Mouse (Mus musculus) intestine, postnatal 0 days (tissue): ENCODE measurements at regions not wholly inside any gene's neighbourhood (a gene's known extent, or its start where the extent isn't known, plus 50 kb on each side); places are given as distances from the start of the nearest gene placed in this dataset.

Experiments used
- ATAC-seq: fragments of 200-750 bp; cut with Nextera tagmentation; 2 replicates; pipeline ENCODE4 v1.8.0; 2017; ENCODE audit warnings: mild to moderate bottlenecking, moderate TSS enrichment, moderate library complexity
- H3K27ac ChIP-seq: fragments of 300-500 bp; sonication (generic); 2 replicates; pipeline ENCODE4 v1.5.1; 2014; ENCODE audit warnings: mild to moderate bottlenecking, low read depth, low read length, moderate library complexity
- H3K27me3 ChIP-seq: fragments of 300-500 bp; sonication (generic); replicated peaks from 2 replicates; pipeline ENCODE4 v1.6.1; 2014; ENCODE audit warnings: low read length, mixed read lengths; ENCODE audit not compliant: control insufficient read depth, insufficient read depth
- H3K36me3 ChIP-seq: fragments of 300-500 bp; sonication (generic); 2 replicates; pipeline ENCODE4 v1.6.1; 2014; ENCODE audit warnings: mild to moderate bottlenecking, moderate library complexity; ENCODE audit not compliant: control insufficient read depth, insufficient read depth
- H3K4me1 ChIP-seq: fragments of 300-500 bp; sonication (generic); replicated peaks from 2 replicates; pipeline ENCODE4 v1.6.1; 2014; ENCODE audit warnings: antibody characterized with exemption, low read length, mixed read lengths; ENCODE audit not compliant: control insufficient read depth, insufficient read depth
- H3K4me2 ChIP-seq: fragments of 300-500 bp; sonication (generic); replicated peaks from 2 replicates; pipeline ENCODE4 v1.6.1; 2014; ENCODE audit warnings: low read depth, mild to moderate bottlenecking, moderate library complexity
- H3K4me3 ChIP-seq: fragments of 300-500 bp; sonication (generic); 2 replicates; pipeline ENCODE4 v1.5.1; 2014; ENCODE audit warnings: low read depth, low read length
- H3K9ac ChIP-seq: fragments of 300-500 bp; sonication (generic); 2 replicates; pipeline ENCODE4 v1.6.1; 2014; ENCODE audit warnings: mild to moderate bottlenecking, low read depth, low read length
- H3K9me3 ChIP-seq: fragments of 300-500 bp; sonication (generic); 2 replicates; pipeline ENCODE4 v1.6.1; 2016; ENCODE audit warnings: mixed run types; ENCODE audit not compliant: control insufficient read depth
- CTCF ChIP-seq: sonication (generic); IDR thresholded peaks from 2 replicates; pipeline ENCODE4 v1.5.1; 2016; ENCODE audit warnings: low read depth, mild to moderate bottlenecking, control low read depth, antibody characterized with exemption, moderate library complexity
- WGBS: fragments of 180-500 bp; shearing (Covaris S2); extraction: QIAGEN DNeasy Blood & Tissue Kit; methylation state at CpG from one replicate; pipeline ENCODE4 v1.1.7; 2014; 5-methylcytosine and 5-hydroxymethylcytosine counted together

DNA sequence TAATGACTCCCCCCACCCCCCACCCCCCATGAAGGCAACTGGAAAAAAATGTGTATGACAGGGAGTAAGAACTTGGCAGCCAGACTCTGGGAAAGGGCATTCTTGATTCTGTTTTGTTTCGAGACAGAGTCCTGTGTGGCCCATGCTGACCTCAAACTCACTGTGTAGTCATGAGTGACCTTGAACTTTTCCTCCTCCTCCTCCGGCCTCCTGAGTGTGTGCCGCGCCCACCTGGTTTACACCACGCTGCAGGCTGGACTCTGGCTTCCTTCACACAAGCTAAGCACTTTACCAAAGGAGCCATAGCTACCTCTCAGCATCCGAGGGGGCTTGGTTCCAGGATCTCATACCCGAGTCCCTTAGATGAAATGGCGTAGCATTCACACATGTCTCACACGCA, 95.9 kb upstream of the 1600014C23Rik start:
- no peak for ATAC-seq
- no peaks in the 10 kb centered on the region for H3K27me3 ChIP-seq
- H3K36me3 ChIP-seq: no peaks in the 10 kb centered on the region
- H3K9me3 ChIP-seq: no peaks in the 10 kb centered on the region
- no peaks in the 10 kb centered on the region for H3K4me1 ChIP-seq
- H3K4me2 ChIP-seq: no peak overlapping the region
- WGBS: 52% methylated on average over 9 of the region's 9 CpGs
- no peak overlapping the region for H3K9ac ChIP-seq
- no peak for TF ChIP-seq CTCF
- no peak overlapping the region for H3K4me3 ChIP-seq
- H3K27ac ChIP-seq: no peak overlapping the region

- no peak overlapping the region for H3K4me2 ChIP-seq
- WGBS: 62% methylated on average over 11 of the region's 11 CpGs
- no peaks in the 10 kb centered on the region for H3K4me1 ChIP-seq
- no peaks in the 10 kb centered on the region for H3K36me3 ChIP-seq
- no peak for ATAC-seq
- no peak overlapping the region for H3K4me3 ChIP-seq
- H3K27ac ChIP-seq: no peak overlapping the region
- no peaks in the 10 kb centered on the region for H3K27me3 ChIP-seq
- H3K9ac ChIP-seq: no peak overlapping the region
- H3K9me3 ChIP-seq: no peaks in the 10 kb centered on the region
- no peak for TF ChIP-seq CTCF
Measured at GRCm38 (mm10) chr17:45828843-45829242, 95.2 kb upstream of the 1600014C23Rik start.

DNA sequence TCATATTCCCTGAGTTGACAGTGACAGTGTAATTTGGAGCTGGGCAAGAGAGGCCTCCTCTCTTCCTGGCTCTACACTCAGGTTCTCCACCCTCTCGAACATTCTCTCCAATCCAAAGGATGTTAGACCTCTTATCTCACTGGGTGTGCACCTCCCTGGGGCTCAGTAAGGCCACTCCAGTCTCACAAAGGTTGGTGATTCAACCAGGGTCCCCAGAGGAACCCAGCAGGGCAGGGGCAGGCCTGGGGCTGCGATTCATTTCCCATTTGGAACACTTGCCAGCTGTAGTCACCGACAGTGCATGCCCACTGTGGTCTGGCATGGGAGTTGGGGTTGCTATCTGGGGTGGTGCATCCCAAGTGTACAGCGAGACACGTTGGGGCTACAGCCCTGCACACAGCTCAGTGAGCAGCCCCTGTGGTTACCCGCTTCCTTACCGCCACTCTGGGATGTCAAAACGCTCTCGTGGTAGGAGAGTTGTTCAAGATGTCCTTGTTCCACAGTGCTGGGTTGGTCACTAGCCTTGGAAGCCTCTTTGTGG, 94.7 kb upstream of the 1600014C23Rik start:
- TF ChIP-seq CTCF: no peak
- no peak for ATAC-seq
- Histone ChIP-seq H3K9me3 (no peaks in the 10 kb centered on the region), H3K27me3 (no peaks in the 10 kb centered on the region), H3K27ac (no peak overlapping the region), H3K4me2 (no peak overlapping the region), H3K4me3 (no peak overlapping the region), H3K9ac (no peak overlapping the region), H3K36me3 (no peaks in the 10 kb centered on the region), H3K4me1 (no peaks in the 10 kb centered on the region)
- WGBS: 80% methylated on average over 9 of the region's 9 CpGs

- H3K4me2 ChIP-seq: no peak overlapping the region
- WGBS: 42% methylated on average over 8 of the region's 8 CpGs
- 0 out of 2 replicates have a peak, but pooled peaks have one; percentile 29 for ATAC-seq
Measured at GRCm38 (mm10) chr17:45824977-45825376, 91.3 kb upstream of the 1600014C23Rik start.

DNA sequence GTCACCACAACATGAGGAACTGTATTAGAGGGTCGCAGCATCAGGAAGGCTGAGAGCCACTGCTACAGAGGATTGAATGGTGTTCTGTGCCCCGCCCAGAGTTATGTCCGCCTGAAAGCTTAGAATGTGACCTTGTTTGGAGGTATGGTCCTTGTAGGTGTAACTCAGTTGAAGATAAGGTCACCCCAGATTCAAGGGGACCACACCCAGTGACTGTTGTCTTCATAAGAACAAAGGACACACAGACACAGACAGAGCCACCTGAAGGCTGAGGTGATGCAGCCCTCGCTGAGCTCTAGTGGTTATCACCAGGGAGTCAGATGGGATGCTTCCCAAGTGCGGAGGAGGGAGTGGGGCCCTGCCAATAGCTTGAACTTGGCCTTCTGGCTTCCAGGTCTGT, 89.9 kb upstream of the 1600014C23Rik start:
- TF ChIP-seq CTCF: no peak
- Histone ChIP-seq H3K4me2 (no peak overlapping the region), H3K9ac (no peak overlapping the region), H3K27ac (no peak overlapping the region), H3K9me3 (no peaks in the 10 kb centered on the region), H3K4me1 (no peaks in the 10 kb centered on the region), H3K36me3 (no peaks in the 10 kb centered on the region), H3K27me3 (no peaks in the 10 kb centered on the region), H3K4me3 (no peak overlapping the region)
- no peak for ATAC-seq
- 62% methylated on average over 5 of the region's 5 CpGs for WGBS

More at GRCm38 (mm10) chr17:45824977-45825376, 91.3 kb upstream of the 1600014C23Rik start:
- Histone ChIP-seq H3K9me3 (no peaks in the 10 kb centered on the region), H3K27me3 (no peaks in the 10 kb centered on the region), H3K4me1 (no peaks in the 10 kb centered on the region), H3K4me3 (no peak overlapping the region), H3K9ac (no peak overlapping the region), H3K36me3 (no peaks in the 10 kb centered on the region), H3K27ac (no peak overlapping the region)
- TF ChIP-seq CTCF: no peak

- no peak for ATAC-seq
- no peak for TF ChIP-seq CTCF
- WGBS: 85% methylated on average over 17 of the region's 17 CpGs
- Histone ChIP-seq H3K36me3 (no peaks in the 10 kb centered on the region), H3K9ac (no peak overlapping the region), H3K4me2 (no peak overlapping the region), H3K4me3 (no peak overlapping the region), H3K9me3 (no peaks in the 10 kb centered on the region), H3K4me1 (no peaks in the 10 kb centered on the region), H3K27me3 (no peaks in the 10 kb centered on the region), H3K27ac (no peak overlapping the region)
Measured at GRCm38 (mm10) chr17:45822427-45822826, 88.8 kb upstream of the 1600014C23Rik start.

- 91% methylated on average over 7 of the region's 7 CpGs for WGBS
- no peak for ATAC-seq
- Histone ChIP-seq H3K36me3 (no peaks in the 10 kb centered on the region), H3K4me1 (no peaks in the 10 kb centered on the region), H3K4me3 (no peak overlapping the region), H3K9me3 (no peaks in the 10 kb centered on the region), H3K27ac (no peak overlapping the region), H3K9ac (no peak overlapping the region), H3K27me3 (no peaks in the 10 kb centered on the region), H3K4me2 (no peak overlapping the region)
- no peak for TF ChIP-seq CTCF
Measured at GRCm38 (mm10) chr17:45821356-45821755, 87.7 kb upstream of the 1600014C23Rik start.
